Mouse (Mus musculus): ENCODE measurements around the gene Rtn4rl1. TPM values are rescaled to one million over a fixed set of nuclear protein-coding genes. Genes with fewer than 3 reads are reported as not detected.

Rtn4rl1 gene
- polyA plus RNA-seq, 1 experiment from 2014 or later, result 12.4 TPM

GRCm38 (mm10) chr11:75308650-75309049 lies 115.1 kb downstream of the Rtn4rl1 start:
- WGBS, result 78% methylated on average over 4 of the region's 4 CpGs
- no peaks in the 10 kb centered on the region for H3K9me3 ChIP-seq (replicated peaks; ENCODE audit: control insufficient read depth, low read length)
- no peak overlapping the region for H3K4me3 ChIP-seq (ENCODE audit: low read length)
- H3K4me2 ChIP-seq (ENCODE audit: low read depth, low read length), result no peak overlapping the region
- H3K27me3 ChIP-seq (ENCODE audit: control insufficient read depth, insufficient read depth, low read length), result no peaks in the 10 kb centered on the region
- H3K4me1 ChIP-seq (ENCODE audit: control insufficient read depth, insufficient read depth, low read length), result no peaks in the 10 kb centered on the region
- ATAC-seq (replicated peaks; ENCODE audit: extremely low read depth, insufficient read depth, low FRiP score), result no peak
- no peak overlapping the region for H3K9ac ChIP-seq (ENCODE audit: low read length)
- H3K27ac ChIP-seq (ENCODE audit: low read length), result no peak overlapping the region
- H3K36me3 ChIP-seq (ENCODE audit: control insufficient read depth, insufficient read depth), result peaks cover 51% of the 10 kb centered on the region

GRCm38 (mm10) chr11:75310813-75311212 lies 117.2 kb downstream of the Rtn4rl1 start:
- H3K9ac ChIP-seq (ENCODE audit: low read length), result no peak overlapping the region
- no peaks in the 10 kb centered on the region for H3K9me3 ChIP-seq (replicated peaks; ENCODE audit: control insufficient read depth, low read length)
- no peak overlapping the region for H3K27ac ChIP-seq (ENCODE audit: low read length)
- peaks cover 55% of the 10 kb centered on the region for H3K36me3 ChIP-seq (ENCODE audit: control insufficient read depth, insufficient read depth)
- no peak overlapping the region for H3K4me2 ChIP-seq (ENCODE audit: low read depth, low read length)
- WGBS, result 85% methylated on average over 8 of the region's 8 CpGs
- H3K4me3 ChIP-seq (ENCODE audit: low read length), result no peak overlapping the region
- H3K4me1 ChIP-seq (ENCODE audit: control insufficient read depth, insufficient read depth, low read length), result no peaks in the 10 kb centered on the region
- ATAC-seq (replicated peaks; ENCODE audit: extremely low read depth, insufficient read depth, low FRiP score), result no peak
- H3K27me3 ChIP-seq (ENCODE audit: control insufficient read depth, insufficient read depth, low read length), result no peaks in the 10 kb centered on the region

GRCm38 (mm10) chr11:75311751-75312150 lies 118.2 kb downstream of the Rtn4rl1 start:
- Histone ChIP-seq H3K27ac (ENCODE audit: low read length) (no peak overlapping the region), H3K4me1 (ENCODE audit: control insufficient read depth, insufficient read depth, low read length) (no peaks in the 10 kb centered on the region), H3K4me2 (ENCODE audit: low read depth, low read length) (no peak overlapping the region), H3K27me3 (ENCODE audit: control insufficient read depth, insufficient read depth, low read length) (no peaks in the 10 kb centered on the region), H3K9ac (ENCODE audit: low read length) (no peak overlapping the region), H3K4me3 (ENCODE audit: low read length) (no peak overlapping the region), H3K9me3 (replicated peaks; ENCODE audit: control insufficient read depth, low read length) (no peaks in the 10 kb centered on the region), H3K36me3 (ENCODE audit: control insufficient read depth, insufficient read depth) (peaks cover 46% of the 10 kb centered on the region)
- ATAC-seq (replicated peaks; ENCODE audit: extremely low read depth, insufficient read depth, low FRiP score), result no peak
- WGBS, result 87% methylated on average over 6 of the region's 6 CpGs

GRCm38 (mm10) chr11:75313834-75314233 lies 120.3 kb downstream of the Rtn4rl1 start:
- no peak for ATAC-seq (replicated peaks; ENCODE audit: extremely low read depth, insufficient read depth, low FRiP score)
- Histone ChIP-seq H3K4me1 (ENCODE audit: control insufficient read depth, insufficient read depth, low read length) (no peaks in the 10 kb centered on the region), H3K36me3 (ENCODE audit: control insufficient read depth, insufficient read depth) (peaks cover 33% of the 10 kb centered on the region), H3K4me3 (ENCODE audit: low read length) (no peak overlapping the region), H3K27ac (ENCODE audit: low read length) (no peak overlapping the region), H3K4me2 (ENCODE audit: low read depth, low read length) (no peak overlapping the region), H3K9ac (ENCODE audit: low read length) (no peak overlapping the region), H3K9me3 (replicated peaks; ENCODE audit: control insufficient read depth, low read length) (no peaks in the 10 kb centered on the region), H3K27me3 (ENCODE audit: control insufficient read depth, insufficient read depth, low read length) (no peaks in the 10 kb centered on the region)
- WGBS, result 74% methylated on average over 8 of the region's 8 CpGs

MicroRNA genes within 50 kb of the gene (microRNA counts, 519-probe panel; counts per million panel counts)
- 2,579 counts per million, percentile 63 among the panel's probes with 10 or more counts for microRNA mmu-miR-132
- not detected for microRNA mmu-miR-212

Small RNAs within 50 kb of the gene (microRNA-seq; reads per million reads assigned to microRNA genes)
- gene Mir132 (275 reads per million, percentile 66 among the genes with 10 or more reads in this experiment), gene Mir212 (26.9 reads per million, percentile 38 among the genes with 10 or more reads in this experiment)

Other genes with a start within 250 kb of the Rtn4rl1 start
- 7.1 and 9.8 TPM in 2 replicates for gene Hic1, start 24.3 kb upstream of the Rtn4rl1 start, polyA plus RNA-seq (2015; fragmentation: Nextera tagmentation; extraction: Ambion mirVana)
- 18.4 and 18.7 TPM in 2 replicates for gene Ovca2, start 14.9 kb upstream of the Rtn4rl1 start, polyA plus RNA-seq (2015; fragmentation: Nextera tagmentation; extraction: Ambion mirVana)
- 19.7 and 21.0 TPM in 2 replicates for gene Dph1, start 2.5 kb upstream of the Rtn4rl1 start, polyA plus RNA-seq (2015; fragmentation: Nextera tagmentation; extraction: Ambion mirVana)
- 95.1 and 96.0 TPM in 2 replicates for gene Rpa1, start 154.5 kb downstream of the Rtn4rl1 start, polyA plus RNA-seq (2015; fragmentation: Nextera tagmentation; extraction: Ambion mirVana)
- 13.8 and 16.3 TPM in 2 replicates for gene Smyd4, start 154.7 kb downstream of the Rtn4rl1 start, polyA plus RNA-seq (2015; fragmentation: Nextera tagmentation; extraction: Ambion mirVana)
- 37.4 and 40.1 TPM in 2 replicates for gene Serpinf1, start 228.9 kb downstream of the Rtn4rl1 start, polyA plus RNA-seq (2015; fragmentation: Nextera tagmentation; extraction: Ambion mirVana)
- 0.39 and 0.75 TPM in 2 replicates for gene Serpinf2, start 245.8 kb downstream of the Rtn4rl1 start, polyA plus RNA-seq (2015; fragmentation: Nextera tagmentation; extraction: Ambion mirVana)

All from heart, embryonic 16.5 days (tissue).